Mouse (Mus musculus): ENCODE data around the gene Ctf2.
"Not testable (repeated sequence)": the region's sequence is repeated elsewhere in the genome, so short reads cannot be mapped to it uniquely, and the experiment has no call there.

The Ctf2 gene

DNA sequence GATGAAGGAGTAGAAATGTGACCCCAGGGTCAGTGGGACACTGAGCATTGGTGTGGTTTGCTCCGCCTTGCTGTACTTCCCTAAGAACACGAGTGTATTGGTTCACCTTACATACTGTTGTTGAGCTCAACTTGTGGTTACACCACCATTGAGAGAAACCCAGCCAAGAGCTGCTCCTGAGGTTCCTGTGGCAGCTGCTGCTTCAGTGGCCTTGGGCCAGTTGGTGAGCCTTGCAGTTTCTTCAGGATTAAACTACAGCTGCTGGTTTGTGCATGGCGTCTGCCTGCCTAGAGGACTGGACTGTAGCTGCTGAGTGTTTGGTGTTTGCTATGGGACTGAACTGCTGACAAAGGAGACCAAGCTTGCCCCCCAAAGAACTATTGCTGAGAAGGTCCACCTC, 20.5 kb downstream of the Ctf2 start:
- no peak for DNase-seq

DNA sequence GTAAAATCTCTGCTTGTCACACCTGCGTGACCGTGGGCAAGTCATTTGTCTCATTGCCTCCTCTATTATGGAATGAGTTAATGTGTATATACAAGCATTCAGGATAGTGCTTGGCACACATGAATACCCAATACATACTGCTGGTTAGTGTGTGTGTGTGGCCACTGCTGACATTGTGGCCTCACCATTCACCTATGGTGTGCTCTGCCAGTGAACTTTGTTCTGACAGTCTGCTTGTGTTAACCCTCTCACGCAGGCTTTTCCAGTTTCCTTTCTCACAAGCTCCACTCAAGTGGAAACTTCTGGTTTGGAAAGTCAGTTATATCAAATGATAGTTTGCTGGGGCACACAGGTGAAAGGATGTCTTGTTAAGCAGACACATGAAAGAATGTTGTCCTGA, 20.9 kb downstream of the Ctf2 start:
- DNase-seq = no peak

DNA sequence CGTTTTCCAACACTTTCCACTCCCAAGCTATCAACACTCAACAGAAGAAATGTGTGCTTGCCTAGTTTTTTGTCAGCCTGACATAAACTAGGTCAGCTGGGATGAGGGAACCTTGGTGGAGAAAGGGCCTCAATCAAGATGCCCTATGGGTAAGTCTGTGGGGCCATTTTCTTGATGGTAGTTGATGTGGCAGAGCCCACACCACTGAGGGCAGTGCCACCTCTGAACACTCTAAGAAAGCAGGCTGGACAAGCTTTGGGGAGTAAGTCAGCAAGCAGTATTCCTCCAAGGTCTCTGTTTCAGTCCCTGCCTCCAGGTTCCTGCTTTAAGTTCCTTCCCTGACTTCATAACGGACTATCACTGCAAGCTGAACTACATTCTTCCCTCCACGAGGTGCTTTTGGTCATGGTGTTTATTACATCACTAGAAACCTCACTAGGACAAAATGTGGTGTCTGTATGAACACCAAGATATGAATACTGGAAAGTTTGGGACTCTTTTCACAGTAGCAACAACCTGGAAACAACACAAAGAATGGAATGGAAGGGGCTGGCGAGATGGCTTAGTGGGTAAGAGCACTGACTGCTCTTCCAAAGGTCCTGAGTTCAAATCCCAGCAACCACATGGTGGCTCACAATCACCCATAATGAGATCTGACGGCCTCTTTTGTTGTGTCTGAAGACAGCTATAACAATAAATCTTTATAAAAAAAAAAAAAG, 22.5 kb downstream of the Ctf2 start:
- no peak for DNase-seq

DNA sequence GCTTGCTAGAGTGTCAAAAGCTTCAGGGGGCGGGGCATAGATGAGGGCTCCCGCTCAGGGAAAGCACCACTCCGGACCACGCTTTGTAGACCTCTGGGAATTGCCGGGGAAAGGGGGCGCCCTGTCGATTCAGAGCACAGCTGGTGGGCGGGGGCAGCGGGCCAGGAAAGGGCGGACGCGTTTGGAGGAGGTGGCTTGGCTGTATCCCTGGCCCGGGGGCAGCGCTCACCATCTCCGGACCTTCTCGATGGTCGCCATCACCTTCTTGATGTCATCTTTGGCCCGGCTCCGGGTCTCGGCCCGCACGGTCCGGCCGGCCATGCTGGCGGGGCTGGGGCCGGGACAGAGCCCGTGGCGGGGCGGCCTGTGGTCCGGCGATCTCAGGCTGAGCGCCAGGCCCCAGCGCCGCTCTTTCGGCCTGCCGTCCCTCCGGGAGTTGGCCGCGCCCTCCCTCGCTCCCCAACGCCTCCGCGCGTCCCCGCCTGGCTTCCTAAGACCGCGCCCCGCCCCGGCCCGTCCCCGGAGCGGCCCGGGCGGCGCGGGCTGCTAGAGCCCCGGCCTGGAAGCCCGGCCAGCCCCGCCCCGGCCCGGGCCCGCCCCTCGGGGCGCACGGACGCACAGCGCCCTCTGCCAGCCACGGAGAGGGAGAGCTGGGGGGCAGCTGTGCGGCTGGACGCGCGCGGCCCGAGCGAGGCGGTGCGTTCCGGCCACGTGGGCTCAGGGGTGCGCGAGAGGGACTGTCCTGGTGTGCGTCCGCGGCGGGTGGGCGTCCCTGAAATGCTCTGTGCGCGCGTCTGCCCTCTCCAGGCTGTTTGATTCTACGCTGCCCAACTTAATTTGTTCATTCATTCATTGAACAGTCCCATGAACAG, 23.5 kb downstream of the Ctf2 start, which contains the start of gene Bcl7c:
Gene Bcl7c (minus strand): TSS at position 727 of the 872 bp plus-strand sequence.
- DNase-seq = peak; percentile 88

DNA sequence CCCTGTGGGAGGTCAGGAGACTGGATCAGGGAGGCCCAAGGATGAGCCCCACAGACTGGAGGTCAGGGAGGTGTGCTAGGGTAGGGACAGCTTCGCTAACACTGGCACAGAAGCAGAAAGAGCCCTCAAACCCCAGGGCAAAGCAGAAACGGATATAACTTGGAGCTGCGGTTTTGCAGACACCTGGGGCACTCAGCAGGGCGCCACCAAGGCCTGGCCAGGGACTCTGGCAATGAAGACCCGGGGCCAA, 24.1 kb downstream of the Ctf2 start:
- no peak for DNase-seq

DNA sequence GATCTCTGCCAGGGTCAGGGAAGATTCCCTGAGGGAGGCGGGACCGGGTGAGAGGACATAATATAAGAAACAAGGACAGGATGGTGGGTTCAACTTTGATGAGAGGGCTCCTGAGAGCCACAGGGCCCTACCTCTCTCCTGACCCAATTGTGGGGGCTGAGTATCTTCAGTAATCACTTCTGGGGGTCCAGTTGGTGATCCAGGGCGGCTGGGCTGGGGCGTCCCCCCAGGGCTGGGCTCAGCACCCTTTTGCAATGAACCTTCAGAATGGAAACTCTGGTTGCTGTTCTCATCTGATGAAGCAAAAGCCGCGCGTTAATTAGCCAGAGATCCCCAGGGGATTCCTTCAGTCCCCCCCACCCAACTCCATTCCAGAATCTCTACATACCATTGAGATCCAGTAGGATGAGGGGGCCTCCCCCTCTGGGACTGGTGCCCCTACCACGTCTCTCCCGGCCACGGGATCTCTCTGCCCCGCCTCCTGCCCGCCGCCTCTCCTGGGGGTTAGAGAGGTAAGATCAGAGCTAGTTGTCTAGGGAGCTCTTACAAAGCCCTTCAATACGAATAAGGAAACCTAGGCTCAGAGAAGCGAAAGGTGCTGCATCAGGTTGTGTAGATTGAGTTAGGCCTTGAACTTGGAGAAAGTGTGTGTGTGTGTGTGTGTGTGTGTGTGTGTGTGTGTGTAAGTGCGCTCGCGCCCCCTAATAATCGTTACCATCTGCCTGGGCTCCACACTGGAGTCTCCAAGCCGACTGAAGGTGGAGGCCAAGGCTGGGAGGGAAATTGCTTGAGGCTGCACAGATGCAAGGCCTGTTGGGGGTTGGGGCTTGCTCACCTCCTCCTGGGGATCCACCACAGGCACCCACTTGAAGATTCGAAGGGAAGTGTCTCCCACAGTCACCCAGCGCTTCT, 24.7 kb downstream of the Ctf2 start:
- DNase-seq = no peak

DNA sequence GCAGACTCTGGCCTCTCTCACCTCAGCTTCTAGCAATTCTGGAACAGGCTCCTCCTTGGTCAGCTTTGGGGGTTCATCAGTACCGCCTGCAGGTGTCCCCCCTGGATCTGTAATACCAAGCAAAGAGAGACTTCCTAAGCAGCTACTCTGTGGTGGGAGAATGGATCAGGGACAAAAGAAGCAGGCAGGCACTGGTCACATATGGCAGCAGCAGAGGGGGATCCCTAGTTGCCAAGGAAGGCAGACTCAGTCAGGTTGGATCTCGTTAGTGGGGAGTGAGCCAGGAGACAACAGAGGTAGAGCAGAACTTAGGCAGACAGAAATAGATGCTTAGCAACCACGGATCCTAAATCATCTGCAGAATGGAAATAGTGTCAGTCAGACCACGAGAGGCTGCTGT, 26.3 kb downstream of the Ctf2 start:
- DNase-seq = peak; percentile 24

DNA sequence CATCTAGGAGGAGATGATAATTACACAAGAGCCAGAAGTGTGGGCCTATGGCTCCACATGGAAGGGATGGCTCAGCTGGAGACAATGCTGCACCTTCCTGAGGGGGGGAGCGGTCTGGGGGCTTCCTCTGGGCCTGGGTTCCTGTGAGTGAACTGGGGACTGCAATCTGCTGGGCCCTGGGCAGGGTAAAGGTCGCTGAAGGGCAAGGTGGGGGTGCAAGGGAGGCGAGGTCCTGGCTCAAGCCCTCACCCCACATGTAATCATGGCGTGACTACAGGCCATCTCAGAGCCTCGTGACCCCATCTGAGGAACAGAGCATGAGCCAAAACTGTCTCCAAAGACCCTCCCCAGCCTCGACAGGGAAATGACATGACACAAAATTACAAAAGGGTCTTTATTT, 27.4 kb downstream of the Ctf2 start:
- DNase-seq = no peak

DNA sequence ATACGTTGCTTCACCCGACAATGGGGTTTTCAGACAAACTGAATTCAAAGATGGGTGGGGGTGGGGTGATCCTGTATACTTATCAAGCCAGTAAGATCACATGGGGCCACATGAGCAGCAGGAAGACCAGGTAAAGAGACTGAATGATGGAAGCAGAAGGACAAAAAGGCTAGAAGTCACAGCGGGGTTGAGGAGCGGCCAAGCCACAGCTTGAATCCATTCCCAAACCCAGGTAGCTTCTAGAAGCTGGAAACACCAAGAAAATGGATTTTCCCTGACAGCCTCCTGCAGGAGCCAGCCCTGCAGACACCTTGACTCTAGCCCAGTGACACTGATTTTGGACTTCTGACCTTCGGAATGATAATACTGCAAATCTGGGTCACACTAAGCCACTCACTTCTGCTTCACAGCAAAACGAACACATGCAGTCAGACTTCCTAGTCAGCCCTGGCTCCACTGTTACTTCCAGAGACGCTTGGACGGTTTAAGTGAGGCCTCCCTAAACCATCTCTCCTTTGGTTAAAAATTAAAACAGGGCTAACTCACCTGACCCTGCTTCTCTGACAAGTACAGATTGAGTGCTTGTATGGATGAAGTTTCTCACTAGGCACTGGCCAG, 28.3 kb downstream of the Ctf2 start:
- no peak for DNase-seq

DNA sequence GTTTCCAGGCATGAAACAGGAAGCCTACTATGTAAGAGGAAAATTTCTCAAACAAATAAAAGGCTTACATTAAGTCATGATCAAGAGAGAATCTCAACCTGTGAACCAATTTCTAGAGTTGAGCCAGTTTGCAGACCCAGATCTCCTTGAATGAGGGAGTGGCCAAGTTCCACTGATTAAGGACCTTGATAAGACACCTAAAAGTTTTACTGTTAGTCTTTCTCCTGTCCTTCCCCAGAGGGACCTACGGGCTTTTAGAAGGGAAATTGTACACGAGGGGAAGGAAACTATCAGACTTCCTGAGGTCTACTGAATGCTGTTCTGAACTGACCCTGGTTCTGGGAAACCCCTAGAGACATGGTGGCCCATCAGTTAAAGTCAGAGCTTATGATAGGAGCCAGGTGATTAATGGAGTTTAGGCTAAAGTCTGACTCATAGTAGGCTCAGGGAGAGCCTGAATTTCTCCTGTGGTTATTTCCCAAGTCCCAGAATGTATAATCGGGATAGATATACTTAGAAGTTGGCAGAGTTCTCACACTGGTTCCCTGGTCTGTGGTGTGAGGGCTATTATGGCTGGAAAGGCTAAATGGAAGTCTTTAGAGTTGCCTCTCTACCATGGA, 31.1 kb downstream of the Ctf2 start:
- no peak for DNase-seq

DNA sequence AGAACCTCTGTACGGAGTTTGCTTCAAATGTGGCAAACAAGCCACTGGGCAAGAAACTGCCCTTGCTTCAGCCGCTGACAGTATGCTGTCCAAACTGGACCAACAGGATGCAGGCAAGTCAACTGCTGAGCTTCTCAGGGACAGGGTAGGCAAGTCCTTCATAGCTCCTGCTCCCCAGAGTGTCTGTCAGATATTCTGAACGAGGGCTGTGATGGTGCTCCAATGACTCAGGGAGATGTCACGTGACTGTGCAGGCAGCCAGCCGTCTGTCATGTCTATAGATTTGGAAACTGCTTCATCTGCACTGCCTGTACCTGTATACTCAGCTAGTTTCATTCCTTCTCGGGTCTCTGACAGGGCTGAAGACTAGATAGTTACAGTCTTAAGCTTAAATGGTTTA, 33.0 kb downstream of the Ctf2 start:
- DNase-seq = no peak

DNA sequence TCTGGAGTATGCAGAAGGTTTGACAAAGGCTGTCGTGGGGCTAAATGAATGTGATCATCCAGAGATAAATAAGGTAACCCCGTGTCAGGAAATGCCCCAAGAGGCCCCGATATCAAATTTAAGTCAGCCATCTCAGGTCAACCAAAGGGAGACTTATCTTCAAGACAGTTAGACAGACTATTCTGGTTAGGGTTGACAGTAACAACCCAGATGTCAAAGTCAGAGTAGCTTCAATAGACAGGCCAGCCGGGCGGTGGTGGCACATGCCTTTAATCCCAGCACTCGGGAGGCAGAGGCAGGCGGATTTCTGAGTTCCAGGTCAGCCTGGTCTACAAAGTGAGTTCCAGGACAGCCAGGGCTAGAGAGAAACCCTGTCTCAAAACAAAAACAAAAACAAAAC, 38.2 kb downstream of the Ctf2 start:
- not testable (repeated sequence) for DNase-seq

DNA sequence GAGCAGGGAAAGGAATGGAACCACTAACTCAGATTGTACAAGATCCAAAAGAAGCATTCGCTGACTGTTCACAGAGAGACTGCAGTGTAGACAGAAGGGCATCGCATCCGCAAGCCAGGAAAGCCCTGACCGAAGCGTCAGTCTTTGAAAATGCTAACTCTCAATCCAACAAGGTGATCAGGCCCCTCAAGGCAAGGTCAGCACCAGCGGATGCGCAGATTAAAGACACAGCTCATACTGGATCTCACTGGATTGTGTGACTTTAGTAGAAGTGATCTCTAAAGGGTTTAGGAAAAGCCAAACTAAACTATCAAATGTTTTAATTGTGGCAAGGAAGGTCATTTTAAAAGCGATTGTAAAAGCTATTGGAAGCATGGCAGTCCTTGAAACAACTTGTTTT, 38.7 kb downstream of the Ctf2 start:
- no peak for DNase-seq

DNA sequence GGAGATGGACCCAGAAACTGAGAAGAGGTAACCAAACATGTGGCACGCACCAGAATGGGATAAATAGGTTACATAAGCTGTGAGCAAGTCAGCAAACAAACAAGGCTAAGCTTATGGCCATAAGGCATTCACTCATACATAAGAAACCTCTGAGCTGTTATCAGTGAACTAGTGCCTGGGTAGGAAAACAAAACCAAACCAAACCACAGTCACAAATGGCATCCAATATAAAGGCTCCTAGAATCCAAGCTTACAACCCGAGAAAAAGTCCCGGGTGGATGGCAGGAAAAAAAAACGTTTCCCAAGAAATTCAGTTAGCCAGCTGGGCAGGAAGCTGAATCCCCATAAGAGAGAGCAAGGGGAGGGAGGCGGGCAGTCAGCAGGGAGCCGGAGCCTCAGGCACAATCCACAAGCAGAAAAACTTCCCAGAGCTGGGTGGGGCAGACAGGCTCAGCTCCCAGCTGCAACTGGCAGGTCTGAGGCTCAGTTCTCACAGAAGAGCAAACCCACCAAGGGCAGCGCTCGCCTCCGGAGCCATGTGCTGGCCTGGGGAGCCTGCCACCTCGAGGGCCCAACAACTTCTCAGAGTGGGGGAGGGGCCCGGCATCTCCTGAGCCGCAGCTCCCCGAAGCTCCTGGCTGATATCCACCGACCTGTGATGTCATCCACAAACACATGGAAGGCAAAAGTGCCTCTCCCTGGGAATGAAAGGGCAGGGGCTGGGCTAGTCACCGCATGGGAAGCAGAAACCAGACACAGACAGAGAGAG, 40.6 kb downstream of the Ctf2 start:
- peak; percentile 58 for DNase-seq

DNA sequence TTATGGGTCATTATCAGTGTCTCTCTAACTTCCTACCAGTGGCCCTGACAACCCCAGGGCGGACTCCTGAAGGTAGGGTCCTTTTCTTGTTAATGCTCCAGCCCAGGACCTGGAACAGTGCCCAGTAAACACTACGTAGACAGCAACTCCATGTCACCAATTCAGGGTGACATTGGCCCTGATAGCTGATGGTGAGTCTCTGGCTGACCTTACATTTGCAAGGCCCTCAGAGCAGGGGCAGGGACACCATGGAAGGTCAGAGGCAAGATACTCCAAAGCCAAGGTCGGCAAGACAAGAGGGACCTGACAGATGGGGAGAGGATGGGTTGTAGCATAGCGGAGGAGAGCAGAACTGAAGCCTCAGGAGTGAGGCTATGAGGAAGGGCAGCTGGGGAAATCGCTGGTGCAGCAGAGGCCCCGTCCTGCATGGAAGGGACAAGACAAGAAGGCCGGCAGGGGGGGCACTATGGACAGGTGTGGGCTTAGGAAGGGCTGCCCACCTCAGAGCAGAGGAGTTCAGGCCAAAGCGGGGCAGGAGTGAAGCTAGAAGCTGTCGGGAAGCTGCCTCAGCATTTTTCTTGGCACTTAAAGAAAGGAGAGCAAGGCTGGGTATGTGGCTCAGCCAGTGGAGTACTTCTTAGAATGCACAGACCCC, 42.2 kb downstream of the Ctf2 start:
- no peak for DNase-seq

DNA sequence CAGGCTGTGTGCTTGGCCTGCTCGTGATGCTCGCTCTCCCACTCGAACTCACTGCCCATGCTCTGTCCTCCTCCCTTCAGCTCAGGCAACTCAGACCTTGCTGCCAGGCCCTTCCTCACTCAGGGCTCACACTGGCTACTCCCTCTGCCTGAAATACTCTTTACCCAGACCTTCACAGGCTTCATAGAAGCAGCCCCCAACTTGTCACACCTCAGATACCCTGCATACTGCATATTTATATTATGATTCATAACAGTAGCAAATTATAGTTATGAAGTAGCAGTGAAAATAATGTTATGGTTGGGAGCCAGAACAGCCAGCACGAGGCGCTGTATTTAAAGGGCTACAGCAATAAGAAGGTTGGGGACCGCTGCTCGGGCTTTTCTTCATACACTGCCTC, 43.0 kb downstream of the Ctf2 start:
- no peak for DNase-seq

DNA sequence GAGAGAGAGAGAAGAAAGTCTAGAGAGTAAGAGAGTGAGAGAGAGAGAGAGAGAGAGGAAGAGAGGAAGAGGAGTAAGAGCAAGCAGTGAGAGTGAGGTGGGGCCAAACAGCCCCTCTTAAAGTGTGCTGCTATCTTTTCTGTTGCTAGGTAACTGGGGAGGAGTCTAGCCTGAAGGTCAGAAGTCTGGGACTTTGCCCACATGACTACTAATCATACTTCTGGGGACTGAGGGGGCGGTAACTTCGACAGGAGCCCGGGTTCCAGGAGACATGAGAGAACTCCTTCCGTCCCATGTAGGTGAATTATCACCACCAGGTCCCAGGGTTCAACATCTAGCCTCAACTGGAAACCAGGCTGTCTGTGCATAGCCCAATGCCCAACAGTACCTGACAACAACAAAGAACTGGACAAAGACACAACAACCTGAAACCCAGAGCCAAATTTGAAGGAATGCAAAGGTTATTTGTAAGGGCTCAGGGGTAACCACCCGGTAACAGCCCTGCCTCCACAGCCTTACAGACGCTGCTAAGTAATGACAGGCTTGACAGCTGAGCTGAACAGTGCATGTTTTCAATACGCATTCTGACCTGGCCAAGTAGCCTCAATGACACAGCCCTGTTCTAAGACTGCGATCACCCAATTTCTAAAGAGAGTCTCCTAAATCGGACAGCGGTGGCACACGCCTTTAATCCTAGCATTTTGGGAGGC, 45.1 kb downstream of the Ctf2 start:
- DNase-seq = no peak

DNA sequence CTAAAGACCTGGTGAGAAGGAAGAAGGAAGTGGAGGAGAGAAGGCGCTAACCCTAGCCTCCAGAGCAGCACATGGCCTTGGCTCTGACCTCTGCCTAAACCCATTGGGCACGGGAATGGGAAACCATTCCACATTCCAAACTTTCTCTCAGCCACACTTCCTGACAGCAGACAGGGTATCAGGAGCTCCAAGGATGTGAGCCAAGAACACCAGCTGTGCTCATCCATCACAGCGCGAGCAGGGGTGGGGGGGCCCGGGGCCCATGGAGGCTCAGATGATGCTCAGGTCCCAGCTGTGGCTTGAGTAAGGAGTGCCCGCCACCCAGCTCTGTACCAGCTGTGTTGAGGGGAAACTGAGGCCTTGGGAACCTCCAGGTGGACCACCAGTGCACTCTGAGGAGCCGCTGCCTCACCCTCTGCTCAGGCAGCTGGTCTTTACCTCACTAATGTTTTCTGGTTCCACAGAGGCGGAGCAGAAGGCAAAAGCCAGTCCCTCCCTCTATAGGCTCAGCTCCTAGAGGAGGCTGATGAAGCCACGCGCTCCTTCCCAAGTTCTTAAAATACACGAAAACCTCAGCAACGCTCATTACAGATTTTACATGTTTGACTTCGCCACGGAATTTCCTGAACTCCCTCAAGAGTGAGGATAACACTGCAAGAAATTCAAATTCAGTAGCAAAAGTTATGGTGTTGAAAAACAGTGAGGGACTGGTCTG, 46.5 kb downstream of the Ctf2 start:
- peak; percentile 41 for DNase-seq

DNA sequence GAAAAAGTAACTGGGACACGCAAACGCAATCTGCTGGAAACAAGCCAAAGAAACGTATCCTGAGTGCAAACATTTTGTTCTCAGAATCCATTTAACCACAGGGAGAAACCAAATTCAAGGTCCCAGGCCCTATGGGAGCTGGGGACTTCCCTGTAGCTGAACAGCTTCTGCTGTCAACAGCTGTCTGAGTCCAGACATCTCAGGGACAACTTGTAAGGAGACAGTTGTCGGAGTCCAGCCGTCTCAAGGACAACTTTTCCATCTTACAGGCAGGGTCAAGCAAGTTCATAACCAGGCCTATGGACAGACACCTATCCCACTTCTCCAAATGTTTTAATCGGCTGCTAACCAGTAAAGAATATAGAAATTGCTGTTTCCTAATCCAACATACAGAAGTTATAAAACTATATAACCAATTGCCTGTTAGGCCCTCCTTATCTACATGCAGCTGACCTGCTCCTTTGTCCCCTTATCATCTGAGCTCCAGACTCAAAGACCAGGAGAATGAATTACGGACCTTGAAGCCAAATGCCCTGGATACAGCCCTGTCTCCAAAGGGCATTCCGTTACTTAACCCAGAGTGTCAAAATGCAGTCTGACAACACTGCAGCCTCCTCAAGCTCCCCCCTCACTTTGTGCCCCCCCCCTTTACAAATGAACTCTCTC, 49.9 kb downstream of the Ctf2 start:
- DNase-seq = no peak

Measured in right cerebral cortex, postnatal 25 days (tissue).